Mouse (Mus musculus): ENCODE data around the gene Tmem159.

DNA sequence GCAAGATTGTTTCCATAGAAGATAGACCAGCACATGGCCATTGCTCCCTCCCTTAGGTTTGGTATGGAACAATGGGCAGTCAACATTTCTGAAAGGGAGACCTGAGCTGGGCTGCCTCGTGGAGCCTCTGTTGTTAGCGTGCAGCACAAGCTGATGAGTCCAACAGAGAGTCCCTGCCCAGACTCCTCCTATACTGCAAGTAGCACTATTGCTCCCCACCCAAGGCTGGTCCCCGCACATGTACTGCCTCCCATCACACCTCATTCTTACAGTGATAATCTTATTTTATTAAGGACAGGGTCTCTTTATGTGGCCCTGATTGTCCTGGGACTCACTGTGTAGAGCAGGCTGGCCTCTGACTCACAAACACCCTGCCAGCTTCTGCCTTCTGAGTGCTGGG is 34.0 kb upstream of the Tmem159 start:
- no peak for TF ChIP-seq E2F4 (IDR thresholded peaks at IDR 0.05; ENCODE audit: insufficient read depth)
- TF ChIP-seq POLR2A (IDR thresholded peaks at IDR 0.05; ENCODE audit: insufficient read length, low read depth) = no peak
- no peak for TF ChIP-seq POLR2AphosphoS2 (IDR thresholded peaks at IDR 0.05; ENCODE audit: insufficient read length, low read depth)
- TF ChIP-seq REST (IDR thresholded peaks at IDR 0.05; ENCODE audit: insufficient read depth, insufficient read length) = no peak
- TF ChIP-seq CEBPB (IDR thresholded peaks at IDR 0.05; ENCODE audit: insufficient read depth, poor library complexity, severe bottlenecking) = no peak
- no peak for TF ChIP-seq USF1 (IDR thresholded peaks at IDR 0.05; ENCODE audit: low read depth)
- no peak for TF ChIP-seq MYOG (IDR thresholded peaks at IDR 0.05; ENCODE audit: control insufficient read depth in 1 of 3, insufficient read depth in 1 of 3, insufficient read length in 2 of 3, low read depth in 2 of 3)
- TF ChIP-seq TCF3 (IDR thresholded peaks at IDR 0.05; ENCODE audit: insufficient read length, low read depth) = no peak
- TF ChIP-seq TCF12 (IDR thresholded peaks at IDR 0.05; ENCODE audit: insufficient read depth, poor library complexity, severe bottlenecking) = no peak
- TF ChIP-seq MAX (IDR thresholded peaks at IDR 0.05; ENCODE audit: low read depth) = no peak
- TF ChIP-seq MYOD1 (IDR thresholded peaks at IDR 0.05; ENCODE audit: control insufficient read depth in 1 of 3, insufficient read length in 2 of 3, low read depth in 2 of 3) = no peak
- TF ChIP-seq SRF (IDR thresholded peaks at IDR 0.05; ENCODE audit: control insufficient read depth, insufficient read length, low read depth) = no peak

Measured in myocyte (in vitro differentiated cells).